Mouse (Mus musculus): ENCODE results near the gene Frem1.

The Frem1 gene

DNA sequence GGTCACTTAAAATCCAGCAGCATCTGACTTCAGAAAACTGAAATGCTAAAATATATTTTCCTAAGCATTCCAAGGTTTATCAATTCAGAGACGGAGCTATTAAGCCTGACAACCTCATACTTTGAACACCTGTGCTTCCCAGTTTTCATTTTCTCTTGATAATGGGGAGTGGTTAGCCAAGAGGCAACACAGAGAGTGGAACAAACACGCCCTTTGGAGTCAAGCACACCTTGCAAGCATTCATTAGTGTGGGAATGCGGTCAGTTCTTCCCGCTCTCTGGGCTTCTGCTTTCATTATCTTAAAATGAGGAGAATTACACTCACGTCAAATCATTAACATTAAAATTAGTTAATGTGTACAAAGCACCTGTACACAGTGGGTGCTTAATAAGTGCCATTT, 122.1 kb downstream of the Frem1 start:
- DNase-seq (ENCODE audit: low spot score) = no peak

DNA sequence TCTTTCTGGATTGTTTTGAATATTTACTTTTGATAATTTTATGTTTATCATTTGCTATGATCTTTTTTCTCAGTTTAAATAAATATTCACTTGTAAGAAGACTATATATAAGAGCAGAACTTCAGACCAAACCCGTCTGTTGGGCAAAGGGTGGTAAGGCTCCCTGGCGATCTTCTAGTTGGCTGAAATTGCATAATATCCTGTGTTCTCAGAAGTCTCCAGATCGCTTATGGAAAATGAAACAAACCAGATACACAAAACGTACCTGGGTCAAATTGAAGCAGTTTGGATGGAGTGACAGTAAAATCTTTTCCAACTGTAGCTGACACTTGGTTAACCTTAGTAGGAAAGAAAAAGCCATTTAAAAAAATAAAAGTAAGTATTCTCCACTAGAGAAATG, 130.2 kb downstream of the Frem1 start:
- no peak for DNase-seq (ENCODE audit: low spot score)

DNA sequence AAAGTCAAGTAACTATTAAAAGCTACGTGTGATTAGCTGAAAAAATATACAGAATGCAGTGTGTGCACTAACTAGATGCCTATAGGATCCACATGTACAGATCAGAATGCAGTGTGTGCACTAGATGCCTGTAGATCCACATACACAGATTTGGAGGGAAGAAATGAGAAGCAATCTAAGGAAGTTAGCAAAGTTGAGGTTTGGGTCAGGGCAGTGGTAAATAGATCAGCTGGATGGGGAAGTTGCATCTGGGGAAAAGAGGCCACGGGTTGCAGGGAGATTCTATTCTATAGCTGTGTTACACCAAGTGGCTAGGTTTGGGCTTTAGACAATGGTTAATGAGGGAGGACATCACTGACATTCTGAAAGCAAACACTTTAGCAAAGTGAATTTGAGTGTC, 133.5 kb downstream of the Frem1 start:
- no peak for DNase-seq (ENCODE audit: low spot score)

GRCm38 (mm10) chr4:82916678-82917050, 135.5 kb downstream of the Frem1 start:
- DNase-seq (ENCODE audit: low spot score) = no peak

DNA sequence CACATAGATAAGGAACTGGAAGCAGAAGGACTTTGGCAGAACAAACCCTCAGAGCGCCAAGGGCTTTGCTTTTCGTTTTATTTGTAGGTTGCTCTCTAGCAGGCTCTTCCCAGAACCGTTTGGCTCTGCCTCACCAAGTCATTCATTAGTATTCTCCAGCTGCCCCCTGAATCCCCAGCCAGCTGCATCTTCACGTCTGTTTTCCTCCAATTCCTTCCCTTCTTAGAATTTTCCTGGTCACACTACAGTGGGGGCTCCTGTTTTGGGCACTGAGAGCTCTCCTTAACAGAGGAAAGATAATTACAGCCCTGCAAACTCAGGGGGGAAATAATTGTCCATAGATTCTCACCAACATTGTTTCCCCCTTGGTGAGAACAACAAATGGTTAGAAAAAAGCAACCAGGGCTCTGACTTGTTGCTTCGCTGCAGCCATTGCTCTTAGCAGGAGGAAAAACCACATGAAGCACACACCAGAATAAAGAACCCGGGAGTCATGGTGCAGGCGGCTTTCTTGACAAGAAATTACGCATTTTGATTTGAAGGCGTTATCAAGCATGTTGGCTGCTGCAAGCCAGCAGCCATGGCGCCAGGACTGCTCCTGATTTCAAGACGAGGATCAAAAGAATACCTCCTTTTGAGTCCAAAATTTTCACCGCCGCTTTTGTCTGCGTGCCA, 136.0 kb downstream of the Frem1 start:
- DNase-seq (ENCODE audit: low spot score) = no peak

DNA sequence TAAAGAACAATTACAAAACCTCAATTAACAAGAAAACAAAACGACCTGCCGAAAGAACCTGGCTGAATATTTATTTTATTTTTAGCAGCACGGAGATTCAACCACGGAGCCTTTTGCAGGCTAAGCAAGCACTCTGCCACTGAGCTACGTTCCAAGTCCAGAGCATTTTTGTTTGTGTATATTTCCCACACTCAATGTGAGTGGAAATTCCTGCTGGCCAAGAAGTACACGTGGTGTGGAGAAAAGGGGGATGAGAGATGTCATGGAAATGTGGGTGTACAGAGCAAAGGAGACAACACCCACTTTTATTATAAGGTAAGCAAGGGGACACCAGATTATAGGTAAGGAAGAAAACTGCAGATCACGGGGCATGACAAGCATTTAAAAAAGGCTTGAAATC, 136.6 kb downstream of the Frem1 start:
- no peak for DNase-seq (ENCODE audit: low spot score)

GRCm38 (mm10) chr4:82914601-82915143, 137.5 kb downstream of the Frem1 start:
- DNase-seq (ENCODE audit: low spot score) = no peak

DNA sequence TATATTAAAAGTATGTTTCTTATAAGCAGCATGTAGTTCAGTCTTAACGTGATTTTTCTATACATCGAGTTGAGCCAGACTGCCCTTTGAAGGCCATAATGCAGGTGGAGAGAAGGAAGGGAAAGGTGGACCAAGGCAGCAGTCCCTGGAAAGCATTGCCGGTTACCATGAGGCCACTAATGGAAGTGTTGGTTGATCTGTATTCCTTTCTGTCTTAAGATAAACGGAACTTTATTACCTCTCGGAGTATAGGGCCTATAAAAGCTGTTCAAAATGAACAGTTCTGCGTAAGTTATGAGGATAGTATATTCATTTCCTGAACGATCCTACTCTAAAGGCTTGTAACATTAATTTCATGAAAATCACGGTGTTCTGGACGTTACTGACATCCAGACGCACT, 156.9 kb downstream of the Frem1 start:
- no peak for DNase-seq (ENCODE audit: low spot score)

DNA sequence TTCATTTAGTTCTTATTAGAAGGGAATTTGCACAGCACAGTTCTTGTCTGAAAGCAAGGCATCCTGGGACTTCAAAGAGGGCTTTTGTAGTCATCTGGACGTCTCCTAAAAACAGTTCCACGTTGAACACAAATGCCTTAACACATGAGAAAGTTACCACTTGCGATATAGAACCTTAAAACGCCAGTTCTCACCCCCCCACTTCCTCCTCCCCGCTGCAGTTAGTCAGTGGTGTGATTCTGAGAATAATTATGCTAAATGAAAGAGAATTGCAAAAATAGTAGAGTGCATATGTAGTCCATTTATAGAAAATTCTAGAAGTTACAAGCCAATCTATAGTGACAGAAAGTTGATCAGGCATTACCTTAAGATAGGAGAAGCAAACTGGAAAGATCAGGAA, 159.9 kb downstream of the Frem1 start:
- no peak for DNase-seq (ENCODE audit: low spot score)

DNA sequence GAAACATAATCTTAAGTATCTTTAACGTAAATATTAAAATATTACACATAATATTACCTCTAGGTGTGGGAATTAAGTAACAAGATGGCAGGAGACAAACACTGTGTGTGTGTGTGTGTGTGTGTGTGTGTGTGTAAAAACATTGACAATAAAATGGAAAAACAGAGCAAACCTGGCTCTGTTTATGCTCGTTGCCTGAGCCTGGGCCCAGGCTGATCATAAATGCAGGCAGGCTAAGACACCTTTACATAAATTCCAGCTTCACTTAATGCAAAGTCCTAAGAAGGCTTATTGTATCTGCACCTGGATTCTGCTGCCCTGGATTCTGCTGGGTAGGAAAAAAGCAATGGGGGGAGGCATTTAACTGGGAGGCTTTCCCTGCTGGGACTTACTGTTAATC, 160.6 kb downstream of the Frem1 start:
- DNase-seq (ENCODE audit: low spot score) = no peak

DNA sequence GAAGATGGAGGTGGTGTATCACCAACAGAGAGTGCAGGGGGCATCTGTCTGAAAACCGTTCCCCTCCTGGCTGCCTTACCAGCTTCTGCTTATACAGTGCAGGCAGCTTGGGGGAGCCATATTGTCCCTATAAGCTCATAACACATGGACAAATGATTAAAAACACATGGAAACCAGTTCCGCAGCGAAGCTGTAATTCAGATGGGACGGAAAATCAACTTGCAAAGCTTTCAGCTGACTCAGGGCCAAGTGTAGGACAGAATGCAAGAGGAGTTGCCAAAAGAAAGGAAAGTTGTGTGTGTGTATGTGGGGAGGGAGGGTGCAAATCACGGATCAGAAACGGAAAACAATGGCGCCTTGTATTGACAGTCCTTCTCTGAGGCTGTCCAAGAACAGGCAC, 161.1 kb downstream of the Frem1 start:
- DNase-seq (ENCODE audit: low spot score) = no peak

DNA sequence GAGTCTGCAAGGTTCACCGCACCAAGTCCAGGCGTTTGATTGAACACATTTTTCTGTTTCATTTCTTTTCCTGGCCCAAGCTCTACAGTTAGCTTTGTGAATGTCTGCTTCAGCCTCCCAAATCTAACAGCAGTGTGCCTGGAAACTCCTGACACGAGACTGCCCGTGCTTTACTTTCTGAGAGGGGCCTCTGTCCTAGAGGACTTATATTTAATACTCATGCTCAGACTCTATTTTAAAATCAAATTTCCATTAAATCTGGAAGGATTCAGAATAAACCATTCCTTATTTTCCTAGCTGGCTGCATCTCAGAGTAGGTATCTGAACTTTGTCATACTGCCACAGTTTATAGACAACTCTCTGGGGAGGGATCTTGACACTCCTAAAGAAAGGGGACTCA, 161.6 kb downstream of the Frem1 start:
- DNase-seq (ENCODE audit: low spot score) = no peak

GRCm38 (mm10) chr4:82886148-82886547, 166.0 kb downstream of the Frem1 start:
- DNase-seq (ENCODE audit: low spot score) = no peak

GRCm38 (mm10) chr4:82885535-82885913, 166.6 kb downstream of the Frem1 start:
- no peak for DNase-seq (ENCODE audit: low spot score)

- no peak for DNase-seq (ENCODE audit: low spot score)
Observed at GRCm38 (mm10) chr4:82884636-82885534, 167.3 kb downstream of the Frem1 start, which contains the start of gene Cer1. Cer1 (minus strand) TSS chr4:82885148.

DNA sequence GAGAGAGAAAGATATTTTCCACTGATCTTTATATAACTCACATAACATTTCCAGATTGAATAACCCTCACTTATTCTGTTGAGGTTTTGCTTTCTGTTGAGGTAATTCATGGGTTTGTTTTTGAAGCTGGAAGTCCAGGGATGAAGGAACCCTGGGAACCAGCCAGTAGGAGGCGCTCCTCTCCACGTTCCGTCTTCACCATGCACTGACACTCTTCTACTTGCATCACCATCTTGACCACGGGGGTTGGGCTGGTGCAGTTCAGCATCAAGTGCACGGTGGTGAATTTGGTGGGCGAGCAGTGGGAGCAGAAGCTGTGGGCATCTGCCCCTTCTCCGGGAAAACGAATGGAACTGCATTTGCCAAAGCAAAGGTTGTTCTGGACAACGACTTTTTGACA, 169.6 kb downstream of the Frem1 start:
- DNase-seq (ENCODE audit: low spot score) = no peak

GRCm38 (mm10) chr4:82881366-82881765, 170.8 kb downstream of the Frem1 start:
- DNase-seq (ENCODE audit: low spot score) = no peak

- DNase-seq (ENCODE audit: low spot score) = no peak
Observed at GRCm38 (mm10) chr4:82880243-82880642, 171.9 kb downstream of the Frem1 start.

DNA sequence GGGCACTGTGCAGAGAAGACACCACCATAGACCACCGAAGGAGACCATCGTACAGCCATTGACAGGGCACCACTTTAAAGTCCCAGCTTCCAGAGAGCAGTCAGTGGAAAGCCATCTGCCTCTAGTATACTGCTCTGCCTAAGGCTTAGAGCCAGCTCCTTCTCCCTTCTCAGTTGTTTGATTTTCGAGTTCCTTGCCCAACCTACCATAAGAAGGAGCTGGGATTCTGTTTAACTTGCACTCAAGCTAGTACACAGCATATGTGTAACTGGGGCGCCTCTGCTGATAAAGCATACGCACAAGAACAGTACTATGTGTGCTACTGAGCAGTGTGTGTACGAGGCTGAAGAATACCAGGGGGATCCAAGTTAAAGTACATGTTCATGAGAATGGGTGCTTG, 173.0 kb downstream of the Frem1 start:
- no peak for DNase-seq (ENCODE audit: low spot score)

GRCm38 (mm10) chr4:82876656-82877055, 175.5 kb downstream of the Frem1 start:
- DNase-seq (ENCODE audit: low spot score) = no peak

DNA sequence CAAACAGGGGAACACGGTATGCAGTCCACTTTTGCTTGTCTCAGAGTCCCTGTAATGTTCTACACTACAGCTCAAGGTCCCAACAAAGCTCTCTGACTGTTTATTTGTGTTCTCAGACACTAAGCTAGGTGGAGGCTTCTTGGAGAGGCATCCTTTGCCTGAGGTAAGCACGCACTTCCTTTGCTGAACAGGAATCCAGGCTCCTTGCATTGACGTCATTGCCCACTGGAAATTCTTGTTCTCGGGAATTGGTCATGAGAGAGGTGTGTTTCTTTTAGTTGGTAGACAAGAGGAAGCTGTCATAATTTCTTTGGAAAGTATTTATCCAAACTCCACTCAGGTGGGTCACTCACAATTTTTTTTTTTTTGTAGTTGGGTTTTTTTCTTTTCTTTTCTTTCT, 176.6 kb downstream of the Frem1 start:
- no peak for DNase-seq (ENCODE audit: low spot score)

- DNase-seq (ENCODE audit: low spot score) = no peak
Observed at GRCm38 (mm10) chr4:82874791-82875190, 177.3 kb downstream of the Frem1 start.

GRCm38 (mm10) chr4:82872548-82872947, 179.6 kb downstream of the Frem1 start:
- no peak for DNase-seq (ENCODE audit: low spot score)
